Mouse (Mus musculus) thymus, adult 2 months (tissue): ENCODE data around the gene Ell. TPM values are rescaled to one million over a fixed set of nuclear protein-coding genes. Genes with fewer than 3 reads are reported as not detected.

Experiments
- DNase-seq: peaks from one replicate; pipeline ENCODE4 v3.0.0; 2021
- H3K27ac ChIP-seq: fragments of 200-500 bp; 2 replicates; pipeline ENCODE4 v1.5.1; 2012; ENCODE audit warnings: low read length, control low read depth; ENCODE audit not compliant: control insufficient read depth, insufficient read depth
- H3K27me3 ChIP-seq: fragments of 200-500 bp; 2 replicates; pipeline ENCODE4 v1.6.1; 2012; ENCODE audit warnings: mild to moderate bottlenecking, low read length, moderate library complexity, mixed read lengths; ENCODE audit not compliant: control insufficient read depth, insufficient read depth
- H3K36me3 ChIP-seq: fragments of 200-500 bp; 2 replicates; pipeline ENCODE4 v1.6.1; 2012; ENCODE audit warnings: mild to moderate bottlenecking, low read length, moderate library complexity; ENCODE audit not compliant: control insufficient read depth, insufficient read depth
- H3K4me1 ChIP-seq: fragments of 200-500 bp; replicated peaks from 2 replicates; pipeline ENCODE4 v1.6.1; 2012; ENCODE audit warnings: low read length; ENCODE audit not compliant: control insufficient read depth, insufficient read depth
- H3K4me3 ChIP-seq: fragments of 200-500 bp; 2 replicates; pipeline ENCODE4 v1.5.1; 2012; ENCODE audit warnings: mild to moderate bottlenecking, low read length, control low read depth, moderate library complexity; ENCODE audit not compliant: control insufficient read depth, insufficient read depth
- CTCF ChIP-seq: fragments of 200-500 bp; IDR thresholded peaks from 2 replicates; pipeline ENCODE4 v1.5.1; 2012; ENCODE audit warnings: mild to moderate bottlenecking, control low read depth, low read length, moderate library complexity, borderline replicate concordance; ENCODE audit not compliant: control insufficient read depth, poor library complexity, insufficient read depth; ENCODE audit errors: extremely low read depth
- POLR2A ChIP-seq: fragments of 200-500 bp; IDR thresholded peaks from 2 replicates; pipeline ENCODE4 v1.6.1; 2012; ENCODE audit warnings: mild to moderate bottlenecking, low read length, control low read depth, moderate library complexity; ENCODE audit not compliant: control insufficient read depth, poor library complexity, insufficient read depth; ENCODE audit errors: extremely low read depth
- WGBS: fragments of 180-500 bp; shearing (Covaris S2); methylation state at CpG from one replicate; pipeline ENCODE4 v1.1.7; 2018; 5-methylcytosine and 5-hydroxymethylcytosine counted together
- polyA plus RNA-seq: library from polyadenylated mRNA; depleted of rRNA; stranded (reverse); fragments of >200 nt; gene quantifications from 2 replicates; pipeline ENCODE4 v1.2.3, GENCODE M21; 2012

Ell gene
- polyA plus RNA-seq, 1 experiment = 40.2 TPM

- H3K4me1 ChIP-seq = peaks cover 67% of the 10 kb centered on the region
- no peaks in the 10 kb centered on the region for H3K27me3 ChIP-seq
- no peak overlapping the region for H3K4me3 ChIP-seq
- DNase-seq = no peak
- no peaks in the 10 kb centered on the region for H3K36me3 ChIP-seq
- WGBS = 90% methylated on average over 7 of the region's 7 CpGs
- TF ChIP-seq CTCF = no peak
- no peak for TF ChIP-seq POLR2A
- no peak overlapping the region for H3K27ac ChIP-seq
Observed at GRCm38 (mm10) chr8:70561809-70562535, 22.7 kb downstream of the Ell start.

DNA sequence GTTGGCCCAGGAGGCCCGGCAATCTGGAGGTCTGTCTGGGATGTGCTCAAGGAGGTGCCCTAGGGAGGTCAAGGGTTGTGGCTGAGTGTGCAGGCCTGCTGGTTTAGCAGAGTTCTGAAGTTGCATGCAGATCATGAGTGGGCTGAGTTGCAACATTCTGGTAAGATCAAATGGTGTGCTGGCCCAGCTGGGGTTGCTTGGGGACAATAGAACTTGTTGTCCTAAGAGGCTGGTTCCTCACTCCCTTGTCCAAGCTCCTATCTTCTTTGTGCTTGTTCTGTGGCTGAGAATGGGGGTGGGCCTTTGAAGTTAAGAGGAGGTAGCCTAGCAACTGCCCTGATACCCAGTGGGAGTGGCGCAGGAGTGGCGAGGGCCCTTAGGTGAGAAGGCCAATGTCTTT lies 23.5 kb downstream of the Ell start:
- DNase-seq = no peak

DNA sequence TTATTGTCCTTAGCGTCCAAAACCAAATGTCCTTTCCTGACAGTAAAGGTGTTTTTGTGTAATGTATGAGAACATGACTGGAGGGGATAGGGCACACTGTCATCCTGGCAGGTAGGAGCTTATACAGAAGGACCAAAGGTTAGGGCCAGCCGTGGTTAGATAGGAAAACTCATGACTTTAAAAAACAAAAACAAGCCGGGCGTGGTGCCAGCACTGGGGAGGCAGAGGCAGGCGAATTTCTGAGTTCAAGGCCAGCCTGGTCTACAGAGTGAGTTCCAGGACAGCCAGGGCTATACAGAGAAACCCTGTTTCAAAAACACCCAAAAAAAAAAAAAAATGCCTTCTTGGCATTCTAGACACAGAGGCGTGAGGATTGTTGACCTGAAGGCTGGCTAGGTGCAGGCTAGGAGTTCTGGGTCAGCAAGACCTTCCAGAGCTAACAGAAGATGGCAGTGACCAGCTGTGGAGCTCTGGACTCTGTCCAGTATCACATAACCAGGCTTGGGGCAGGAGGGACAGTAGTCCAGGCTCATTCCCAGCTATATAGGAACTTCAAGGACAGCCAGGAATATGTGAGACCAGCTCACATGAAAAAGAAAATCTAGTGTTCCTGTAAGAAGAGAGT lies 24.6 kb downstream of the Ell start:
- H3K27me3 ChIP-seq = no peaks in the 10 kb centered on the region
- peaks cover 57% of the 10 kb centered on the region for H3K4me1 ChIP-seq
- no peak for DNase-seq
- H3K4me3 ChIP-seq = no peak overlapping the region
- no peaks in the 10 kb centered on the region for H3K36me3 ChIP-seq
- H3K27ac ChIP-seq = no peak overlapping the region
- WGBS = 92% methylated on average over 6 of the region's 6 CpGs
- TF ChIP-seq POLR2A (no peak), CTCF (no peak)

More for the DNA sequence above, 23.5 kb downstream of the Ell start:
- no peaks in the 10 kb centered on the region for H3K27me3 ChIP-seq
- H3K4me1 ChIP-seq = peaks cover 67% of the 10 kb centered on the region
- 94% methylated on average over 3 of the region's 3 CpGs for WGBS
- H3K27ac ChIP-seq = no peak overlapping the region
- no peak for TF ChIP-seq CTCF
- TF ChIP-seq POLR2A = no peak
- H3K4me3 ChIP-seq = no peak overlapping the region
- no peaks in the 10 kb centered on the region for H3K36me3 ChIP-seq

DNA sequence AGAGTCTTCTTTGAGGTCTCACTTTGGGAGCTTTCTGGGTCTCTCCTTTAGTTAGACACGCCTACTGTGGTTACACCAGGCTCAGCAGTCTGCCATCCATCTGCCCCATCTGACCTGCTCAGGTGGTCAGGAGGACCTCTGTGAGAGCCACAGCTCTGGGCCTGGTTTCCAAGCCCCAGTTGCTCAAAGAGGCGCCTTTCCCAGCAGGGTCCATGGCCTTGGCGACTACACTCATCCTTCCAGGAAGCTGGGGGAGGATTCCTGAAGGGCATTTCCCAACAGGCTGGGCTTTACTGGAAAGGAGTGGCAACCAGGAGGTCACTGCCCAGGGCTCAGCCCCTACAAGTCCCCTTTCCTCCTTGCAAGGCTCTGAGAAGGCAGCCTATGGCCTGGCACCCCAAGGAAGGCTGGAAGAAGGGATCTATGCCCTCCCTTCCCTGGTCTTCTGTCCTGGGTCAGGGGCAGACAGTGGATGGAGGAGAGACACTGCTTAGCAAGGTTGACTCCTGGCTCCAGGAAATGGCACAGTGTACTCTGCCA lies 25.5 kb downstream of the Ell start:
- no peak for DNase-seq
- H3K4me3 ChIP-seq = no peak overlapping the region
- no peaks in the 10 kb centered on the region for H3K27me3 ChIP-seq
- H3K4me1 ChIP-seq = peaks cover 54% of the 10 kb centered on the region
- TF ChIP-seq POLR2A = no peak
- no peak for TF ChIP-seq CTCF
- H3K27ac ChIP-seq = peak overlapping the region; percentile 78
- no peaks in the 10 kb centered on the region for H3K36me3 ChIP-seq
- WGBS = 40% methylated on average over 3 of the region's 3 CpGs

DNA sequence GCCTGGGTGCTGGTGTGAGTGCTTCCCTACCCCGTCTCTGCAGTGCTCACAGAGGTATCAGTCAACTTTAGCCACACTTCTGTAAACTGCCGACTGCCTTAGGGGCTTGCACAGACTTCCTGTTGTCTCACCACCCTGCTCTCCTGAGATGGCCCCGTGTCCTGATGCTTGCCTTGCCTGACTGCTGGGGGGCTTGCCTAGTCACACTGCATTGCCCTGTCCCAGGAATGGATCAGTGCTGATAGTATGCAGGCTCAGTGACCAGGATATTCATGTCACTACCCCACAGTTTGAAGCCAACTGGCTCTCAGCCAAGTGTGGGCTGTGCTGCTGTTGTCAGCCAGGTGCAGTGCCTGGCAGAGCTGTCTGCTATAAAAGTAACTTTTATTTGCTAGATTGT lies 26.3 kb downstream of the Ell start:
- 0 out of 2 replicates have a peak, but pooled peaks have one; percentile 25 for TF ChIP-seq CTCF
- TF ChIP-seq POLR2A = no peak
- Histone ChIP-seq H3K4me1 (peaks cover 46% of the 10 kb centered on the region), H3K27me3 (no peaks in the 10 kb centered on the region), H3K4me3 (no peak overlapping the region), H3K36me3 (no peaks in the 10 kb centered on the region), H3K27ac (peak overlapping the region; percentile 78)
- under 1% methylated on average over 3 of the region's 3 CpGs for WGBS
- peak; percentile 39 for DNase-seq

GRCm38 (mm10) chr8:70570360-70570759 lies 31.1 kb downstream of the Ell start:
- no peaks in the 10 kb centered on the region for H3K27me3 ChIP-seq
- TF ChIP-seq CTCF (no peak), POLR2A (no peak)
- peaks cover 11% of the 10 kb centered on the region for H3K4me1 ChIP-seq
- H3K4me3 ChIP-seq = no peak overlapping the region
- no peak overlapping the region for H3K27ac ChIP-seq
- DNase-seq = no peak
- H3K36me3 ChIP-seq = peaks cover 6% of the 10 kb centered on the region; the same call in 1 of the 2 replicates

DNA sequence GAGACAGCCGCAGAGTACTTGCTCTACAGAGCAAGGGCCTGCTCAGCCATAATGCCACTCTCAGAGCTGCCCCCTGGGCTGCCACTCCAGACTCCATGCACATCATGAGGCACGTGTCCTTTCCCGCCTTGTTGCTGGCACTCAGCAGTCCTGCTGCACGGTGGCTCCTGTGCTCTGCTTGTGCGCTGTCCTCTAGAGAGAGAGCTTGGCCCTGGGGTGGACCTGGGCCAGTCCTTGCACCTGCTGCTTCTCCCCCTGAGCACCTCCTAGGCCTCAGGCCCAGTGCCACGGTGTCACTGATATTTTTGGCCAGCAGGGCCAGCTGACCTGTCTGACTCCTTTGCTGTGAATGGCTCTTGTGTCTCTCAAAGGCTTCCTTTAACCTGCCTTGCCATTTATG lies 31.7 kb downstream of the Ell start:
- Histone ChIP-seq H3K36me3 (peaks cover 6% of the 10 kb centered on the region; the same call in 1 of the 2 replicates), H3K27me3 (no peaks in the 10 kb centered on the region), H3K27ac (no peak overlapping the region), H3K4me3 (no peak overlapping the region), H3K4me1 (peaks cover 7% of the 10 kb centered on the region)
- 91% methylated on average over 6 of the region's 6 CpGs for WGBS
- no peak for DNase-seq
- TF ChIP-seq CTCF (no peak), POLR2A (no peak)
